Comparison of ENCODE assay signal across 14 mouse cellular contexts in genomic region chr10:60031985-60032384, GRCm38 (mm10). TPM values are rescaled to one million over a fixed set of nuclear protein-coding genes. Genes with fewer than 3 reads are reported as not detected.
DNase-seq lines count a peak whose midpoint lies in the region.
"Had no signal": no experiment of that assay in that cellular context is flagged by ENCODE, and none has a peak within 500 bp of the region (broad histone marks: within the 10 kb centered on the region; RNA-seq: fewer than 3 reads in every experiment).

No protein-coding gene starts in this region.

- no peak overlapping the region for H3K4me3 ChIP-seq in embryonic facial prominence, embryonic 10.5 days
- no peak overlapping the region for H3K4me3 ChIP-seq in limb, embryonic 10.5 days
- H3K4me3 ChIP-seq: heart, embryonic 10.5 days; lung, embryonic 15.5 days had no signal

- intact Hi-C loops in left cerebral cortex, postnatal 4 days (cut with DNase I) = no loop called here
- intact Hi-C loops in left cerebral cortex, postnatal 10 days (cut with DNase I) = no loop called here

- H3K27me3 ChIP-seq in embryonic facial prominence, embryonic 10.5 days (replicated peaks; ENCODE audit: low read depth, poor library complexity, severe bottlenecking) = no peaks in the 10 kb centered on the region
- H3K27me3 ChIP-seq in limb, embryonic 10.5 days (ENCODE audit: low read depth, poor library complexity, severe bottlenecking) = no peaks in the 10 kb centered on the region
- H3K27me3 ChIP-seq: lung, embryonic 15.5 days had no signal

- WGBS in embryonic facial prominence, embryonic 10.5 days = 69% methylated on average over 2 of the region's 2 CpGs
- 74% methylated on average over 2 of the region's 2 CpGs for WGBS in limb, embryonic 10.5 days

- peaks cover 37% of the 10 kb centered on the region for H3K4me1 ChIP-seq in embryonic facial prominence, embryonic 10.5 days
- peaks cover 45% of the 10 kb centered on the region for H3K4me1 ChIP-seq in limb, embryonic 10.5 days

- peak overlapping the region; percentile 37 for H3K27ac ChIP-seq in embryonic facial prominence, embryonic 10.5 days (replicated peaks)
- peak overlapping the region; percentile 67; the same call in 1 of the 2 replicates for H3K27ac ChIP-seq in limb, embryonic 10.5 days
- H3K27ac ChIP-seq: lung, embryonic 15.5 days had no signal

- DNase-seq in left cerebral cortex, postnatal 4 days = peak; percentile 16
- no peak for DNase-seq in left cerebral cortex, postnatal 10 days (ENCODE audit: extremely low spot score in 1 of 2, low spot score in 2 of 2)
- DNase-seq in embryonic facial prominence, embryonic 10.5 days (ENCODE audit: low spot score) = no peak
- no peak for DNase-seq in limb, embryonic 10.5 days (ENCODE audit: low spot score)
- peak; percentile 53 for DNase-seq in retina, embryonic 14.5 days (ENCODE audit: low spot score)
- DNase-seq in lung, adult 18-20 months = no peak
- DNase-seq in cerebellum, adult 11 months = no peak
- DNase-seq: cerebellum, adult 9-11 months; gastrocnemius, postnatal 14 days; heart, postnatal 36 days; kidney, adult 2 months; liver had no signal

- H3K9me3 ChIP-seq in embryonic facial prominence, embryonic 10.5 days = no peaks in the 10 kb centered on the region
- no peaks in the 10 kb centered on the region for H3K9me3 ChIP-seq in limb, embryonic 10.5 days (replicated peaks)
- H3K9me3 ChIP-seq: heart, embryonic 10.5 days; lung, embryonic 15.5 days had no signal

- peaks cover 4% of the 10 kb centered on the region; the same call in 1 of the 2 replicates for H3K36me3 ChIP-seq in embryonic facial prominence, embryonic 10.5 days (replicated peaks)
- H3K36me3 ChIP-seq in limb, embryonic 10.5 days = no peaks in the 10 kb centered on the region
- H3K36me3 ChIP-seq: heart, embryonic 10.5 days; lung, embryonic 15.5 days had no signal

RNA-seq across cellular contexts. Expression of gene Anapc16, which starts 29.1 kb away (rescaled TPM):
- total RNA-seq in left cerebral cortex, postnatal 4 days (2021) = 10 to 100 TPM; 60.2 to 60.8 TPM
- total RNA-seq in left cerebral cortex, postnatal 10 days (2021) = 10 to 100 TPM; 61.8 to 68.6 TPM
- 104 and 109 TPM in 2 replicates for polyA plus RNA-seq in embryonic facial prominence, embryonic 10.5 days (2016; fragmentation: Nextera tagmentation; extraction: Ambion mirVana)
- 103 and 111 TPM in 2 replicates for polyA plus RNA-seq in limb, embryonic 10.5 days (2016; fragmentation: Nextera tagmentation; extraction: Ambion mirVana)

RNA-seq across cellular contexts. Expression of gene Ascc1, which starts 29.4 kb away (rescaled TPM):
- total RNA-seq in left cerebral cortex, postnatal 4 days (2021) = 10 to 100 TPM; 25.8 to 27.1 TPM
- 10 to 100 TPM; 18.4 to 22.2 TPM for total RNA-seq in left cerebral cortex, postnatal 10 days (2021)
- 35.8 and 41.8 TPM in 2 replicates for polyA plus RNA-seq in embryonic facial prominence, embryonic 10.5 days (2016; fragmentation: Nextera tagmentation; extraction: Ambion mirVana)
- 32.1 and 36.5 TPM in 2 replicates for polyA plus RNA-seq in limb, embryonic 10.5 days (2016; fragmentation: Nextera tagmentation; extraction: Ambion mirVana)

Comparison
In these comparisons a context has a peak if more than half of its experiments do, and no peak if none do; other contexts are left out.
1. DNase-seq: peak in left cerebral cortex, postnatal 4 days (single experiment) and retina, embryonic 14.5 days (single experiment); none in left cerebral cortex, postnatal 10 days (0 of 2), embryonic facial prominence, embryonic 10.5 days (single experiment), limb, embryonic 10.5 days (single experiment), lung, adult 18-20 months (0 of 2) and cerebellum, adult 11 months (single experiment).